Mouse (Mus musculus): ENCODE results near the gene Srp68. TPM values are rescaled to one million over a fixed set of nuclear protein-coding genes. Genes with fewer than 3 reads are reported as not detected.

Srp68 gene
- polyA plus RNA-seq, 1 experiment from 2014 or later, result 53.2 TPM

DNA sequence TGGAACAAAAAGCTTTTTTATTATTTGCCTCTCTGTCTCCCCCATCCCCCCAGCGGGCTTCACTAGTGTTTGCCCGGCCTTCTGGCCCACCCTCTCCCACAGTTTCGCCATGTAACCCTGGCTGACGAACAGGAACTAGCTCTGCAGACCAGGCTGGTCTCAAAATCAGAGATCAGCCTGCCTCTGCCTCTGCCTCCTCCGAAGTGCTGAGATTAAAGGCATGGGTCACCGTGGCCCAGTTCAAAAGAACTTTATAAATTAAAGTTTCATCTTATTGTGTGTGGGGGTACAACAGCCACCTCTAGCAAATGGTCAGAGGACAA lies 76.5 kb downstream of the Srp68 start:
- DNase-seq (ENCODE audit: low spot score), result no peak
- H3K36me3 ChIP-seq (ENCODE audit: control insufficient read depth, insufficient read depth, low read length), result 0 out of 2 replicates have a peak, but pooled peaks cover 9% of the 10 kb centered on the region
- H3K27ac ChIP-seq (ENCODE audit: low read depth, low read length), result no peak overlapping the region
- WGBS, result 88% methylated on average over 6 of the region's 6 CpGs
- H3K9me3 ChIP-seq (replicated peaks; ENCODE audit: control insufficient read depth, low read length), result no peaks in the 10 kb centered on the region
- ATAC-seq, result no peak
- no peaks in the 10 kb centered on the region for H3K27me3 ChIP-seq (replicated peaks; ENCODE audit: control insufficient read depth, insufficient read depth, low read length)
- H3K4me2 ChIP-seq (ENCODE audit: low read length), result peak overlapping the region; percentile 74
- H3K4me1 ChIP-seq (ENCODE audit: control insufficient read depth, insufficient read depth, low read length), result peaks cover 13% of the 10 kb centered on the region
- H3K4me3 ChIP-seq (ENCODE audit: low read depth, low read length), result 0 out of 2 replicates have a peak overlapping the region, but pooled peaks have one; percentile 4
- H3K9ac ChIP-seq (ENCODE audit: low read length), result peak overlapping the region; percentile 35; the same call in 1 of the 2 replicates

- H3K4me1 ChIP-seq (ENCODE audit: control insufficient read depth, insufficient read depth, low read length), result peaks cover 13% of the 10 kb centered on the region
- ATAC-seq (no peak), DNase-seq (ENCODE audit: low spot score) (no peak)
- H3K4me3 ChIP-seq (ENCODE audit: low read depth, low read length), result 0 out of 2 replicates have a peak overlapping the region, but pooled peaks have one; percentile 4
- H3K27ac ChIP-seq (ENCODE audit: low read depth, low read length), result no peak overlapping the region
- no peak overlapping the region for H3K9ac ChIP-seq (ENCODE audit: low read length)
- H3K36me3 ChIP-seq (ENCODE audit: control insufficient read depth, insufficient read depth, low read length), result peaks cover 9% of the 10 kb centered on the region; the same call in 1 of the 2 replicates
- WGBS, result 94% methylated on average over 18 of the region's 18 CpGs
- no peaks in the 10 kb centered on the region for H3K9me3 ChIP-seq (replicated peaks; ENCODE audit: control insufficient read depth, low read length)
- no peaks in the 10 kb centered on the region for H3K27me3 ChIP-seq (replicated peaks; ENCODE audit: control insufficient read depth, insufficient read depth, low read length)
- H3K4me2 ChIP-seq (ENCODE audit: low read length), result peak overlapping the region; percentile 74; the same call in 1 of the 2 replicates
Observed at GRCm38 (mm10) chr11:116196866-116197583, 77.0 kb downstream of the Srp68 start.

DNA sequence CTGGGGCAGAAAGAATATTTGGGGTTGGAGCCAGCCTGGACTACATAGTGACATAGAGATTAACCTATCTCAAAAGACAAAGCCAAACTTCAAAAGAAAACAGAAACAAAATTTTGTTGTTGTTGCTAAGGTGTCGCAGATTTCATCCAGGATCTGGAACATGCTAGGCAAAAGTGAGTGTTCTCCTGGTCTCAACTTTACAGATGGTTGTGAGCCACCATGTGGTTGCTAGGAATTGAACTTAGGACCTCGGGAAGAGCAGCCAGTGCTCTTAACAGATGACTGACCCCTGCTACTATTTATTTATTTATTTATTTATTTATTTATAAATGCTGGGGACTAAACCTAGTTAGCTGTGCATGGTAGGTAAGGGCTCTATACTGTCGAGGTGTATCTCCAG lies 77.7 kb downstream of the Srp68 start:
- no peaks in the 10 kb centered on the region for H3K27me3 ChIP-seq (replicated peaks; ENCODE audit: control insufficient read depth, insufficient read depth, low read length)
- no peak overlapping the region for H3K4me3 ChIP-seq (ENCODE audit: low read depth, low read length)
- no peak overlapping the region for H3K27ac ChIP-seq (ENCODE audit: low read depth, low read length)
- H3K9me3 ChIP-seq (replicated peaks; ENCODE audit: control insufficient read depth, low read length), result no peaks in the 10 kb centered on the region
- DNase-seq (ENCODE audit: low spot score) (no peak), ATAC-seq (no peak)
- 88% methylated on average over 3 of the region's 3 CpGs for whole genome bisulfite sequencing
- no peak overlapping the region for H3K9ac ChIP-seq (ENCODE audit: low read length)
- peaks cover 13% of the 10 kb centered on the region for H3K4me1 ChIP-seq (ENCODE audit: control insufficient read depth, insufficient read depth, low read length)
- no peak overlapping the region for H3K4me2 ChIP-seq (ENCODE audit: low read length)
- H3K36me3 ChIP-seq (ENCODE audit: control insufficient read depth, insufficient read depth, low read length), result peaks cover 13% of the 10 kb centered on the region; the same call in 1 of the 2 replicates

- Histone ChIP-seq H3K9ac (ENCODE audit: low read length) (no peak overlapping the region), H3K36me3 (ENCODE audit: control insufficient read depth, insufficient read depth, low read length) (peaks cover 23% of the 10 kb centered on the region), H3K4me3 (ENCODE audit: low read depth, low read length) (no peak overlapping the region), H3K27me3 (replicated peaks; ENCODE audit: control insufficient read depth, insufficient read depth, low read length) (no peaks in the 10 kb centered on the region), H3K4me1 (ENCODE audit: control insufficient read depth, insufficient read depth, low read length) (peaks cover 13% of the 10 kb centered on the region), H3K27ac (ENCODE audit: low read depth, low read length) (no peak overlapping the region), H3K9me3 (replicated peaks; ENCODE audit: control insufficient read depth, low read length) (no peaks in the 10 kb centered on the region), H3K4me2 (ENCODE audit: low read length) (no peak overlapping the region)
- DNase-seq (ENCODE audit: low spot score) (no peak), ATAC-seq (no peak)
- 85% methylated on average over 5 of the region's 5 CpGs for WGBS
Observed at GRCm38 (mm10) chr11:116195252-116195651, 78.8 kb downstream of the Srp68 start.

Other genes starting within 250 kb of the Srp68 start
- 2,620 and 3,081 TPM in 2 replicates for gene H3f3b, start 246.3 kb downstream of the Srp68 start, polyA plus RNA-seq (2014; fragmentation: Nextera tagmentation; extraction: Ambion mirVana)
- 23.4 and 24.9 TPM in 2 replicates for gene Unk, start 243.9 kb downstream of the Srp68 start, polyA plus RNA-seq (2014; fragmentation: Nextera tagmentation; extraction: Ambion mirVana)
- gene Unc13d, start 196.3 kb downstream of the Srp68 start, polyA plus RNA-seq (2014; fragmentation: Nextera tagmentation; extraction: Ambion mirVana), result 0.19 and 0.62 TPM in 2 replicates
- 145 and 166 TPM in 2 replicates for gene Wbp2, start 187.2 kb downstream of the Srp68 start, polyA plus RNA-seq (2014; fragmentation: Nextera tagmentation; extraction: Ambion mirVana)
- 4.0 and 6.0 TPM in 2 replicates for gene Trim47, start 147.0 kb downstream of the Srp68 start, polyA plus RNA-seq (2014; fragmentation: Nextera tagmentation; extraction: Ambion mirVana)
- gene Trim65, start 143.1 kb downstream of the Srp68 start, polyA plus RNA-seq (2014; fragmentation: Nextera tagmentation; extraction: Ambion mirVana), result 0.97 and 1.1 TPM in 2 replicates
- 79.6 and 83.4 TPM in 2 replicates for gene Mrpl38, start 135.3 kb downstream of the Srp68 start, polyA plus RNA-seq (2014; fragmentation: Nextera tagmentation; extraction: Ambion mirVana)
- gene Fbf1, start 106.1 kb downstream of the Srp68 start, polyA plus RNA-seq (2014; fragmentation: Nextera tagmentation; extraction: Ambion mirVana), result 25.9 and 44.4 TPM in 2 replicates
- gene Ten1, start 75.4 kb downstream of the Srp68 start, polyA plus RNA-seq (2014; fragmentation: Nextera tagmentation; extraction: Ambion mirVana), result 81.8 and 83.2 TPM in 2 replicates
- 48.1 and 56.3 TPM in 2 replicates for gene Acox1, start 75.2 kb downstream of the Srp68 start, polyA plus RNA-seq (2014; fragmentation: Nextera tagmentation; extraction: Ambion mirVana)
- gene Evpl, start 36.1 kb downstream of the Srp68 start, polyA plus RNA-seq (2014; fragmentation: Nextera tagmentation; extraction: Ambion mirVana), result 0.11 and 0.17 TPM in 2 replicates
- 0.09 and 0.11 TPM in 2 replicates for gene Galr2, start 6.7 kb upstream of the Srp68 start, polyA plus RNA-seq (2014; fragmentation: Nextera tagmentation; extraction: Ambion mirVana)
- 107 and 114 TPM in 2 replicates for gene Exoc7, start 33.0 kb upstream of the Srp68 start, polyA plus RNA-seq (2014; fragmentation: Nextera tagmentation; extraction: Ambion mirVana)
- 7.3 and 8.7 TPM in 2 replicates for gene Foxj1, start 61.2 kb upstream of the Srp68 start, polyA plus RNA-seq (2014; fragmentation: Nextera tagmentation; extraction: Ambion mirVana)
- gene Rnf157, start 138.8 kb upstream of the Srp68 start, polyA plus RNA-seq (2014; fragmentation: Nextera tagmentation; extraction: Ambion mirVana), result 16.3 and 21.5 TPM in 2 replicates
- 95.5 and 100 TPM in 2 replicates for gene Ubald2, start 159.9 kb upstream of the Srp68 start, polyA plus RNA-seq (2014; fragmentation: Nextera tagmentation; extraction: Ambion mirVana)
- gene Qrich2, start 192.0 kb upstream of the Srp68 start, polyA plus RNA-seq (2014; fragmentation: Nextera tagmentation; extraction: Ambion mirVana), result not detected in 2 replicates
- gene Prpsap1, start 220.0 kb upstream of the Srp68 start, polyA plus RNA-seq (2014; fragmentation: Nextera tagmentation; extraction: Ambion mirVana), result 138 and 153 TPM in 2 replicates

Measured in forebrain, embryonic 14.5 days (tissue).